Mouse (Mus musculus) CD4-positive, CD25-positive, alpha-beta regulatory T cell, adult 2 months (primary cell): ENCODE results near the gene Slc6a11.

Experiments used
- DNase-seq: peaks from one replicate; pipeline ENCODE4 v3.0.0-alpha.2; 2012; ENCODE audit warnings: low read depth, low spot score

Slc6a11 gene

DNA sequence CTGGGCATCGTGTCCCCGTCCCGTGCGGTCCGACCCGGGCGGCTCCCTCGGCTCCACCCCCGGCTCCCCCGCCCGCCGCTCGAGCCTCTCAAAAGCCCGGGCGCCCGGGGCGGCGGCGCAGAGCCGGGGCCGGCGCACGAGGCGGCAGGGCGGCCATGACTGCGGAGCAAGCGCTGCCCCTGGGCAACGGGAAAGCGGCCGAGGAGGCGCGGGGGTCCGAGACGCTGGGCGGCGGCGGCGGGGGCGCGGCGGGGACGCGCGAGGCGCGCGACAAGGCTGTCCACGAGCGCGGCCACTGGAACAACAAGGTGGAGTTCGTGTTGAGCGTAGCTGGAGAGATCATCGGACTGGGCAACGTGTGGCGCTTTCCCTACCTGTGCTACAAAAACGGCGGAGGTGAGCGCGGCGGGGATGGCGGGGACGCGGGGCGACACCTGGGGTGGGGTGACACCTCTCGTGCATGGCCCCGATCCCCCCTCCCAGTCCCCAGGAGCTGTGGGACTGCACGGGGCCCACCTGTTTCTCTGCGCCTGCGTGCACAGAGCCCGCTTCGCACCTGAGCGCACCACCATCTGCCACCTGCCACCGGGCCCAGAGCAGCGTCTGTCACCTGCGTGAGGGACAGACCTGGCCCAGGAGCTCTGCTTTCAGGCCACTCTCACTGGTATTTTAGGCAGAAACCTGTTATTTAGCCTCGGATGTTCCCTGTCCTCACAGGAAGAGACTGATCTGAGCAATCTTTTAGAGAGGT is at the start of gene Slc6a11:
TSS of gene Slc6a11 (plus strand) at position 120 of the 751 bp plus-strand sequence.
- no peak for DNase-seq

DNA sequence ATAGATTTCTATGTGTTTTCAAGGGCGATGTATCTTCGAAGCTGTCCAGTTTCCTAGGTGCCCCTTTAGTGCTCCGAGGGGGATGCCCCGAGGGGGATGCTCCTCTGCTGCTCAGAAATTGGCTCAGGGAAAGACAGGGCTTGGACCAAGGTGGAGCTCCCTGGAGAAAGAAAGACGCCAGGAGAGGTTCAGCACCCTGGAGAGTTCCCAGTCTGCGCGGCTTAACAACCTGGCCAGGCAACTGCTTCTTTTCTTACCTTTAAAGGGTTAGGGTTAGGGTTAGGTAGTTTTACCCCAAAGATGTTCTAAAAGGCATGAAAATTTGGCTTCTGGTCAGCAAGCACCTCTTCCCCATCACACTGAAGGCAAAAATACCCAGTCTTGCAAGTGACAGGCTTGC is 43.9 kb upstream of the Slc6a11 start:
- DNase-seq, result peak; percentile 14

DNA sequence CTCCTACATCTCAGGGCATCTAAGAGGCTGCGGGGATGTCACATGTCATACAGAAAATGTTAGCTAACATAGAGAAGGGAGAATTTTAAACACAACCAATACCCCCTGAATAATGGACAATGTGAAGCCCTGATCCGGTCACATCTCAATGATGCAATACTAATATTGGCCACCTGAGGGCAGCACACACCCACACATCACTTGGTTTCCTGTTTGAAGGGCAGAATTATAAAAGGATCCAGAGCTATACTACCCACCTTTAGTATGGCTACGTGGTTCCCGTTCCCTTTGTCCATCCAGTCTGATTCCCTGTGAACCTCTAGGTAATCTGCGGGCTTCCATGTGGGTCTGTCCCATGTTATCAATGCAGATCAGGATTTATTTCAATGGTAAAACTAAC is 41.4 kb upstream of the Slc6a11 start:
- DNase-seq, result peak; percentile 65

DNA sequence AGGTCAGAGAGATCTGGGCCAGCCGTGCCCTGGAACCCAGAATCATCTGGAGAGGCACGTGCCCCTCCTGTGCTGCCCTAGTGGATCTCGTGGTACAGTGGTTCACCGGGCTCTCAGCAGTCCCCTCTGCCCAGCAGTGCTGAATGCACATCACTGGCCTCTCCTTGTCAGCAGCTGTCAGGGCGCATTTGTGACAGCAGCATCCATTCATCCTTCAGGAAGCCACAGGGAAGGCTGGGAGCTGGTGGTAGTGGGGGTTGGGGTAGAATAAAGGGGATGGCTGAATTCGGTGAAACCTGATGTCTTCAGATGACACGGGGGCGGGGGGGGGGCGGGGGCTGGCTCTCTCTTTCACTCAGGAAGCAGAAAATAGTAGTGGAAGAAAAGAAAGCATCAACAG is 38.8 kb upstream of the Slc6a11 start:
- no peak for DNase-seq

DNA sequence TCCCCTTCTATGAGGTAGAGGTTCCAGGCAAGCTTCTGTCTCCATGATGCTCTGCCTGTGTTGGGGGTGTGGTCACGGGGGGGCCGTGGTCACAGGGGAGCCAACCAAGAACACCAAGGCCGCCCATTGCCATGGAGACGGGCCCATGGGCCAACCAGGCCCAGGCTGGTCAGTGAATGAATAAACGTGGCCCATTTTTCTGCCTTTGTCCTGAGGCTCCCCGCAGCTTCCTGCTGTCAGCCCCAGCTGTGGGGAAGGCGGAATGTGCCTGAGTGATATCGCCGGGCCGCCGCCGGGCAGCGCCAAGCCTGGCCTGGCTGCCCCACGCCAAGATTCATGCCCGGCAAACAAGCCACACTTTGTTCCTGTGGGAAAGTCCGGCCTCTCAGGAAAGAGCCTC is 36.8 kb upstream of the Slc6a11 start:
- DNase-seq, result no peak

DNA sequence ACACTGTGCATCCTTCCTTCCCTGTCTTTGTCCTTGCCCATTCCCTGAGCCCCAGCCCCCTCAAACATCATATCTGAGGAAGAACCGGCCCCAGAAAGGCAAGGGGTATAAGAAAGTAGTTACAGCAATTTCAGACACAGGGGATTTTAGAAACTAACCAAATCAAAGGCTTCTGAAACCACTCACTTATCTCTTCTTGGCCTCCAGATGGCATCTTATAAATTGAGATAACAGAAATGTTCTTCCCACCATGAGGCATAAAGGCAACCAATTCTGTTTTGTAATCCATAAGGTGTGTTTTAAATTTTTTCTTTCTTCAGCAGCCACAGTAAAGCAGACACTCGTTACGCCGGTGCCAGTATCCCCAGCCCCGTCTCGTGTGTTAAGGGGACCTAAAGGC is 34.5 kb upstream of the Slc6a11 start:
- DNase-seq, result no peak

DNA sequence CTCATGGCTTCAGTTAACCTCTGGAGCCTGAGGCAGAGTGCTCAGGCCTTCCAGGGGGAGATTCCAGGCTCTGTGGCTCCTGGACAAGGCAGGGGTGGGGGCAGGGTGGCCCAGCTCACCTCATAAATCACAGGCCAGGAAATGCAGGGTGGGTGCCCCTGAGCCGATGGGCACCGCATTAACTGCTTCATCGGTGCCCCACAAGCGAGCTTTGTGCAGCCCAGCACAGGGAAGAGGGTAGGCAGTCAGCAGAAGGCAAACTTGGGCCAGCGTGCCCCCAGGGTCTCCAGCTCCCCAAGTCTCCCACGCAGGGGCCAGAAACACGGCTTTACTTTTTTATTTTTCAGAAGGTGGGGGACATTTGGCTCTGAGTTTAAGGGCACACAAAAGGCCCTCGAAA is 29.1 kb upstream of the Slc6a11 start:
- DNase-seq, result no peak

DNA sequence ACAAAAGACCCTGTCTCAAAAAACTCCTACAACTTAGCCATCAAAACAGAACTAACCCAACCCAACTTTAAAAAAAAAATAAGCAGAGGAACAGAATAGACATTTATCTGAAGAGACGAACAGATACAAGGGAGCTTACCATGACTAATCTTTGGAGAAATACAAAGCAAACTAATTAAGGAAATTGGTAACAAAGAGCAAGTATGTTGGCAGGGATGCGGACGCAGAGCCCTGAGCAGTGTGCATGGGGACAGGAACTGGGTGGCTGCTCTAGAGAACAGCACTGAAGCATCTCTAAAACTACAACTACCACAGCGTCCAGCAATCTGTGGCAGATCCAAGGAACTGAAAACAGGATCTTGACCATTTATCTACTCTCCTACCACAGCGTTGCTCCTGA is 11.5 kb upstream of the Slc6a11 start:
- DNase-seq, result no peak

DNA sequence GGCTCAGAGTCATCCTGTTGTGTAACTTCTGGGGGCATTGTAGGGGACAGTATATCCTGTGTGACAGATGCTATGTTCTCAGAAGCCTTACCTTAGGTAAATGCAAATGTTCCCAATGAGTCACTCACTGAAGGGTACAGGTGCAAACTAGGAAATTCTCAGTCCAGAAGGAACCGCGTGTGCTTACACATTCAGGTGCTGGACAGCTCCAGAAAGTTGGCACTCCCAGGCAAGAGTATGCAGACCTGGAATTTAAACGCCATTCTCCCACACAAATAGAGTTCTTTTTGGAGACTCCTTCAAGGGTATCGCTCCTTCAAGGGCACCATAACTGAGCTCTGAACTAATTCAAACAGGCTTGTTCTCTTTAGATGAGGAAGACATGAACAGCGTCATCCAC is 5.5 kb upstream of the Slc6a11 start:
- no peak for DNase-seq

DNA sequence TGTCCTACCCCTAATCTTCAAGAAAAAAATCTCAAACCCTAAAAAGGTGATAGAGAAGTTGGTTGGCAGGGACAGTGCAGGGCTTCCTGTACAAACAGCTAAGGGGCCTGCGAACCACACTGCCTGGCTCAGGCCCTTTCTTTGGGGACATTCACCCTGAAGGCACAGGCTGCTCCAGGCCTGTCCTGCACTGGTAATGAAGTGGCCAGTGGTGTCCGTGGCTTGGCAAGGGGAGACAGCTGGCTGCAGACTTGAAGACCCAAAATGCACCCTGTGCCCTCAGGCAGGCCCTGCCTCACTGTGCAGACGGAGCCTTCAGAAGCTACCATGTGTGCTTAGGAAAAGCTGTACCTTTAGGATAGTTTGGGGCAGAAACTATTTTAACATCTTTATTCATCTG is 1.4 kb downstream of the Slc6a11 start:
- no peak for DNase-seq

DNA sequence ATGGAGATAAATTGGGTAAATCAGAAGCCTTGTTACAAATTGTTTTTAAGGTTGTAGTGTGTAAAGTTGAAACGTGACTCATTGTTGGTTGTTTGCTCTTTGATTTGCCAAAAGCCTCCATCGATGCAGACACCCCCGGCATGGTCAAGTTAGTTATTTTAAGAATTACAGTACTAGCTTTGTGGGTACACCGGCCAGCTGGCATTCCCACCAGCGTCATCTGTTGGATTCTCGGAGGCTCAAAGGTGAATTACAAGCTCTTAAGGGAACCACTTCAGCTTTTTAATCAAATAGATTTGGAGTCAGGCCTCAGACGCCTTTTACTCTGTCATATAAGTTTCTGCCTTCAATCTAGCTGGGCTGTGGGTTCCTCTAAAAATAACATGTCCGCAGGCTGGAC is 1.9 kb downstream of the Slc6a11 start:
- no peak for DNase-seq

DNA sequence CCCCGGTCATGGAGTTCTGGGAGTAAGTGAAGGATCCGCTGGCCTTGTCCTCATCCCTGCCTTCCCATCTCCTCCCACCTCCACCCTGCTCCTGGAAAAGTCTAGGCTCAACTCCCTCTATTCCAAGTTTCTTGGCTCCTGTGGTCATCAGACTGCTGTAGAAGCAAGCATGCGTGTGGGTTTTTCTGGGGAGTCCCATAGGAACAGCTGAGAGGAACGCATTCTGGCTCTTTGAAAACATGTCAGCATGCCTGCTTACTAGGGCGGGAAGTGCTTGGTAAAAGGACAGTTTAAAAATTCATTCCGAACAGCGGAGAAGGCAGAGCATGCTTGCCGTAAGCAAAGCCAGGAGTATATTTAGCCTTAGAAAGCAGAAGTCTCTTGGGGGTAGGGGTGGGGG is 7.9 kb downstream of the Slc6a11 start:
- DNase-seq, result no peak

DNA sequence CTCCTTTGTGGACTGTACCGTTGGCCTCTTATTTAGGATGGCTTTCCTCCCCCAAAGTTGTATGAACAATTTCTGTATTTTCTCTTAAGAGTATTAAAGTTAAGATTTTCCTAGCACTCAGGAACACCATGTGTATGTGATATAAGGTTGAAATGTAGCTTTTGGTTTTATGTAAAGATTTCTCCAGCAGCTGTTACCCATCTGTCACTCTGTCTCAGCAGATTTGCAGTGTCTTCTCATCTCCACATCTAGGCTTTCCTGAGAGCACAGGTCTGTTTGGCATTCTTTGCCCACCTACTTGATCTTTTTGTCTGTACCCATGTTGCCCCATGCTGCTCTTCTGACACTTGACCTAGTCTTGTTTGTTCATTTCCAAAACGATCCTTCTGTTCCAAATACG is 10.4 kb downstream of the Slc6a11 start:
- DNase-seq, result no peak

DNA sequence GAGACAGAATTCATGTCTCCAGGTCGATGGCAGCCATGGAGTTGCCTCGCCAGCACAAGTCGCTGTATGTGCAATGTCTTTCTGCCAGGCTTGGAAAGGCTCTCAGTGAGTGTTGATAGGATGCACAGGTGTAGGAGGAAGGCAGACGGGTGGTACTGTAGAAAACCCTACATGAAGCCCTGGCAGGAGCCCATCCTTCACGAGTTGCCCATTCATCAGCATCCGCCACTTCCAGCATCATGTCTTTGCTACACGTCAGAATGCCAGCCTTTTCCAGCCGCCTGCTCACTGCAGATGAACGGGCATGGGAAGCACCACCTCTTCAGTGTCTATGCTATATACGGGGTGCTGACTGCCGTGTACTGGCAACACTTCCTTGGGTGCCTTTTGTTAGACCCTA is 11.4 kb downstream of the Slc6a11 start:
- no peak for DNase-seq

DNA sequence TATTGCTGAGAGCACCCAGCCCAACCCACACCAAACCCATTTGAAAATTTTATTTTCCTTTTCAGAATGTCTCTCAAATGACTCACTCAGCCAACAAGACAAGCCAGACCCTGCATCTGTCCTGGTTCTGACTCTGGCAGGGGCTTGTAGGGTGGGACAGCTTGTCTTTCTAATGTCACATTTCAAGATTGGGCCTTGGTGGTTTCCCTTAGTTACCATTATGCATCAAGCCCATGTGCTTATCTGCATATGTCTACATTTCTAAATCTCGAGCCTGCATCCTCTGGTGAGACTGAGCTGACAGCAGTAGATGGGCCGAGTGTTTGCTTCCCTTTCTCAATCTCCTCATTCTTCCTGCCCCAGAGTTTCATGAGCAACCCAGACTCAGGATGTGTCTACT is 12.5 kb downstream of the Slc6a11 start:
- DNase-seq, result no peak

DNA sequence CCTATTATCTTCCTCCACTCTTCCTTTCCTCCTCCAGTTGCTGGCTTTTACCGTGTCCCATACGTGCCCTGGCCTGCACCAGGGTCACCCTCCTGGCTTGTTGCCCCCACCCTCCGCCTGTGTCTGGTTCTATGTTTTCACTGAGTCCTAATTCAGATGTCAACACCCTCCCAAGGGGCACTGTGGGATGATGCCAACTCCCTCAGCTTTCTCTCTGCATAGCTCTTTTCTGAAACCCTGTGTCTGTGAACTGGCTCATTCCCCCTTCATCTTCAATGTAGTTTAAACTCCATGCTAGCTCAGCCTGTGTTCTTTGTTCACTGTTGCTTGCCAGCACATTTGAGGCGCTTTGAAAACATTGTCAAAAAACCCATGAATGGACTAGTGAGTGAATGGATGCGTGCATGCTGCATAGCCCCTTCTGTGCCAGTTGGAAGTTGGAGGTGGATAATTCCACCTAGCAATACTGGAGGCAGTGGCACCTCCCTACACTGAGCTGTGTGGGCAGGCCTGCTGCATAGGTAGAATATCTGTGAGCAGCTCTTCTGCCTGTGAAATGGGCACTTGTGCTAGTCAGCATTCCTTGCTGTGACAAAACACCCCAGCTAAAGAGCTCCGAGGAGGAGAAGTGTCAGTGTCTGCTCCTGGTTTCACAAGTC is 13.5 kb downstream of the Slc6a11 start:
- DNase-seq, result no peak

DNA sequence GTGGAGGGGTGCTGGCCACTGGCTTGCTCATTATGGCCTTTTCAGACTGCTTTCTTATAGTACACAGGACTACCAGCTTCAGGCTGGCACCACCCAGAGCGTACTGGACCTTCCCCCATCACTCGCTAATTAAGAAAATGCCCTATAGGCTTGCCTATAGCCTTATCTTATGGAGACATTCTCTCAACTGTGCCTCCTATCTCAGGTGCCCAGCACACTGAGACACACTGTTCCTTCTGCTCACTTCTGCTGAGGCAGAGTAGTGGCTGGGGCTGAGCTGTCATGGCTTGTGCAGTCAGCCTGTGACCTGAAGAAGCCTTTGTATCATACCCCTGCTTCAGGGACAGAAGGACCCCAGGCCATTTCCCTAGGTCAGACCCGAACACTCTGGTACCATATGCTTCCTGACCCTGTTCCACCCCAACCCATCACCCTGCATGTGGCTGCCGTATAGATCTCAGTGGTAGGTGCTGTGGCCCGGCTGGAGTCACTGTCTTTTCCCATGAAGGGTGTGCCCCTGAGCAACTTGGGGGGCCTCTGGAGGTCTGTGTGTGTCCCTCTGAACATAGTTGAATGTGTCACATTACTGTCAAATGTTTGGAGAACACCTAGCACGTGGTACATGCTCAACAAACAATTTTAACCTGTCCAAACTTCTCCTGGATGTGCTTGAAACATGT is 14.7 kb downstream of the Slc6a11 start:
- no peak for DNase-seq

DNA sequence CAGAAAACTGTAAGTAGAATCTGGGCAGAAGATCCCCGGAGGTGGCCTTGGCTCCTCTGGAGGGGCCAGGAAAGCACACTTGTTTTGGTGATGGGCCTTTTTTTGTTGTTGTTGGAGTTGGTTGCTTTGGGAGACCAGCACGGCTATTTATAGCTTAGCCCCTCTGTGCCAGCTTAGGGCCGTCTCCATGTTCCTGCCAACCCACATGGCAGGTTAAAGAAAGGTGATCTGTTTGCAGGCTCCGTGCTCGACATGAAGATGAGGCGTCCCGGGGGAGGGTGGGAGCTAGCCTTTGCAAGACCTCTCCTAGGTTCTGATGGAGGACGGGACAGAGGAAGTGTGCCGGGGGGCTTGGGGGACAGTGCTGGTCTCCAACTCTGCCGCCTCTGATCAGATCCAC is 24.7 kb downstream of the Slc6a11 start:
- DNase-seq, result no peak

DNA sequence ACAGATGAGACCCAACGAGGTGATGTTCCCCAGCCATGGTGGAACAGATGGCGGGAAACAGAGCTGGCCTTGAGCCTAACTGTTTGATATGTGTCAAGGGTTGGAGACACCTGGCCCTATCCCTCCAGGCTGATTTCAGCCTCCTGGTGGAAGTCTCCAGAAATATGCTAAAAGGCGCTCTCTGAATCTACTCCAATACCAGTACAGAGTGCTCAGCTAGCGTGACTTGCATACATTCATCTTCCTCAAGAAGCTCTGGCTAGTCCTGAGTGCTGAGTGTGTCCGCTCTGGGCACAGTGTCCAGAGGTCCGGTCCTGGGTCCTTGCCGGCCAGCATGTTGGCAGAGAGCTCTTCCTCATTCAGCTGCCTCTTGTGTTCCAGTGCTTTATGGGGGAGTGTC is 27.8 kb downstream of the Slc6a11 start:
- no peak for DNase-seq

DNA sequence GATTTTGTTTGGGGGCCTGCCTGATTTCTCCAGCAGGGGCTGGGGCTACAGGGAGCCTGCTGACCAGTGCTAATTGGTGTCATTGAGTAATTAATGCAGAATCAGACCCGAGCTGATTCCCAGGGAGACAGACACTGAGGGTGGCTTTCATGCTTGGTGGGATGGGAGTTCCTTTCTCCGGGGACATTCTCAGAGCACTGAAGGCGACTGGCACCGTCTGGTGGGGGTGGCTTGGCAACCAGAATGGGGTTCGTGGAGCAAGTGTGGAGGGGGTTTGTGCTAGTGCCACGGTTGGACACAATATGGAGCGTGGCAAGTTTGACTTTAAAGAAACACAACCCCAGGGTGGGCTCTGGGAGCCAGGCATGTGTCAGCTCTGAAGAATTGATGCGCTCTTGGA is 29.7 kb downstream of the Slc6a11 start:
- no peak for DNase-seq

DNA sequence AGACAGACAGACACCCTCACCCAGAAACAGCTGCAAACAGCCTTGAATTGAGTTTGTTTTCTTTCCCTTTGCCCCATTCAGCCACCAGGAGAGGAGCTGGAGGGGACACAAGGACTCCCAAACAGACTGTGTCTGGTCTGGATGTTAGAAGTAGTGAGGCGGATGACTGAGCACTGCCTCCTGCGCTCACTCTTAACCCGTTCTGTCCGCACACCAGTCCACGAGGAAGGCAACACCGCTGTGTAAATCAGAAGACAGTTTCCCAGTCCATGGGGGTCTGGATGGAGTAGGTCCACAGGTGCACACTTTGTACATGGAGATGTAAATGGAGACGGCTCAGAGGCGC is 43.0 kb downstream of the Slc6a11 start:
- DNase-seq, result no peak

DNA sequence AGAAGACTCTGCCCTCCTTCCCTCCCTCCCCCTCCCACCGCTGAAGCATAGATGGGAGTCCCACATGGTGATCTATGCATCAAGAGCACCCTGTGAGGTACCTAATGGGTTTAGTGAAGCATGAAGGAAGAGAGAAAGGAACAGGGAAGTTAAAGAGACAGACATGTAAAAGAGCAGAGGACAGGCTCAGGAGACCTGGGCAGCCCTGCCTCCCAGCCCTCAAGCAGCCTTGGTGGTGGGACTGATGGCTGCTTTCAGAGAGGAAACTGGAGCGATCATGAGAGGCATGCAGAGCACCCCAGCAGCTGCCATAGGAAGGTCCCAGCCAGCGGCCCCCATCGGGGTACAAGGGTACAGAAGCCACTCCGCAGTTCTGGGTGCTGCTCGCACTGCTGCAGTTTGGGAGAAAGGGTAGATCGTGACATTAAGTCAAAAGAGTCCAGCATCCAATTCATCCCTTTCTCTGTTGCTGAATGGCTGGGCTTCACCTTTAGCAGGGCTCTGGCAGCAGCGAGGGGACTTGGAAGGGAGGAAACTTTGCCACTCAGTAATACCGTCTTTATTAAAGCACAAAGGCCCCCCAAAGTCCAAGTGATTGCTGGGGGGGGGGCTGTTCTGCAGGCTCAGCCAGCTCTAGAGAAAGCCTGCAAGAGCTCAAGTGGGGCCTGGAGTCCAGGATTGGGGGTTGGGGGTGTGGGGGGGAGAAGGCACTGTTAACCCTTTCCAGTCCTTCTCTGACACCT is 43.5 kb downstream of the Slc6a11 start:
- DNase-seq, result no peak
